Mouse (Mus musculus): ENCODE data around the gene Rnf130.
"Not testable (repeated sequence)": the region's sequence is repeated elsewhere in the genome, so short reads cannot be mapped to it uniquely, and the experiment has no call there.

Rnf130 gene

GRCm38 (mm10) chr11:50086211-50086610 is 61.1 kb downstream of the Rnf130 start:
- peak; percentile 86 for DNase-seq (ENCODE audit: low read depth, low spot score)

GRCm38 (mm10) chr11:50089840-50090239 is 64.7 kb downstream of the Rnf130 start:
- DNase-seq (ENCODE audit: low read depth, low spot score) = no peak

- no peak for DNase-seq (ENCODE audit: low read depth, low spot score)
Measured at GRCm38 (mm10) chr11:50090982-50091675, 66.0 kb downstream of the Rnf130 start.

- no peak for DNase-seq (ENCODE audit: low read depth, low spot score)
Measured at GRCm38 (mm10) chr11:50091681-50092080, 66.5 kb downstream of the Rnf130 start.

- DNase-seq (ENCODE audit: low read depth, low spot score) = no peak
Measured at GRCm38 (mm10) chr11:50095661-50096060, 70.5 kb downstream of the Rnf130 start.

GRCm38 (mm10) chr11:50097091-50097490 is 71.9 kb downstream of the Rnf130 start:
- DNase-seq (ENCODE audit: low read depth, low spot score) = no peak

GRCm38 (mm10) chr11:50098961-50099481 is 73.9 kb downstream of the Rnf130 start:
- DNase-seq (ENCODE audit: low read depth, low spot score) = no peak

GRCm38 (mm10) chr11:50099692-50100091 is 74.5 kb downstream of the Rnf130 start:
- DNase-seq (ENCODE audit: low read depth, low spot score) = no peak

- no peak for DNase-seq (ENCODE audit: low read depth, low spot score)
Measured at GRCm38 (mm10) chr11:50100548-50101307, 75.6 kb downstream of the Rnf130 start.

GRCm38 (mm10) chr11:50101962-50102361 is 76.8 kb downstream of the Rnf130 start:
- not testable (repeated sequence) for DNase-seq (ENCODE audit: low read depth, low spot score)

- DNase-seq (ENCODE audit: low read depth, low spot score) = no peak
Measured at GRCm38 (mm10) chr11:50104016-50104415, 78.9 kb downstream of the Rnf130 start.

- DNase-seq (ENCODE audit: low read depth, low spot score) = no peak
Measured at GRCm38 (mm10) chr11:50105237-50105636, 80.1 kb downstream of the Rnf130 start.

- DNase-seq (ENCODE audit: low read depth, low spot score) = no peak
Measured at GRCm38 (mm10) chr11:50106024-50106423, 80.9 kb downstream of the Rnf130 start.

GRCm38 (mm10) chr11:50108823-50109244 is 83.7 kb downstream of the Rnf130 start:
- DNase-seq (ENCODE audit: low read depth, low spot score) = no peak

- DNase-seq (ENCODE audit: low read depth, low spot score) = no peak
Measured at GRCm38 (mm10) chr11:50114329-50114728, 89.2 kb downstream of the Rnf130 start.

GRCm38 (mm10) chr11:50122631-50123081 is 97.5 kb downstream of the Rnf130 start:
- no peak for DNase-seq (ENCODE audit: low read depth, low spot score)

GRCm38 (mm10) chr11:50127781-50128180 is 102.6 kb downstream of the Rnf130 start:
- DNase-seq (ENCODE audit: low read depth, low spot score) = no peak

GRCm38 (mm10) chr11:50130811-50131766 is 105.9 kb downstream of the Rnf130 start, which contains the start of gene Tbc1d9b:
Gene Tbc1d9b, plus strand, starts transcription at chr11:50131396.
- peak; percentile 79 for DNase-seq (ENCODE audit: low read depth, low spot score)

- no peak for DNase-seq (ENCODE audit: low read depth, low spot score)
Measured at GRCm38 (mm10) chr11:50131801-50132201, 106.7 kb downstream of the Rnf130 start.

- DNase-seq (ENCODE audit: low read depth, low spot score) = no peak
Measured at GRCm38 (mm10) chr11:50132265-50132664, 107.1 kb downstream of the Rnf130 start.

GRCm38 (mm10) chr11:50134136-50134859 is 109.2 kb downstream of the Rnf130 start:
- DNase-seq (ENCODE audit: low read depth, low spot score) = no peak

Data from telencephalon, adult 2 months (tissue).